Mouse (Mus musculus): ENCODE measurements around the gene Ikzf4. TPM values are rescaled to one million over a fixed set of nuclear protein-coding genes. Genes with fewer than 3 reads are reported as not detected.
"Not testable (repeated sequence)": the region's sequence is repeated elsewhere in the genome, so short reads cannot be mapped to it uniquely, and the experiment has no call there.

The Ikzf4 gene
- polyA plus RNA-seq, 1 experiment from 2014 or later = 8.3 TPM

DNA sequence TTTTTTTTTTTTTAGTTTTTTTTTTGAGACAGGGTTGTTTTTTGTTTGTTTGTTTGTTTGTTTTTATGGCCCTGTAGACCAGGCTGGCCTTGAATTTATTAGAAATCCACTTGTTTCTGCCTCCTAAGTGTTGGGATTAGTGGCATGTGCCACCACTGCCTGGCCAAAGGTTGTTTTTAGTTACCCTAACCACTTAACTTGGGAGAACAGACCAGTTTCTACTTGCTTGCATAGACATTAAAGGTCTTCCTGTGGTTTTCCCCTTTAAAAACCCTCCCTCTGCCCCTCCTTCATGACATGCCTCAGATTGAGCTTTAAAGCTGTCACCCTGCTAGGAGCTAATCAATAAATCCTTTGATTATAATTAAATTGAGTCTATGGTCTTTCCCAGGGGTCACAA lies 25.6 kb downstream of the Ikzf4 start:
- Histone ChIP-seq H3K27ac (no peak overlapping the region), H3K4me2 (replicated peaks) (no peak overlapping the region), H3K9ac (no peak overlapping the region), H3K27me3 (replicated peaks) (no peaks in the 10 kb centered on the region), H3K36me3 (peaks cover 25% of the 10 kb centered on the region), H3K4me1 (peaks cover 5% of the 10 kb centered on the region), H3K9me3 (no peaks in the 10 kb centered on the region), H3K4me3 (no peak overlapping the region)
- no peak for ATAC-seq (ENCODE audit: low FRiP score, low read depth)

DNA sequence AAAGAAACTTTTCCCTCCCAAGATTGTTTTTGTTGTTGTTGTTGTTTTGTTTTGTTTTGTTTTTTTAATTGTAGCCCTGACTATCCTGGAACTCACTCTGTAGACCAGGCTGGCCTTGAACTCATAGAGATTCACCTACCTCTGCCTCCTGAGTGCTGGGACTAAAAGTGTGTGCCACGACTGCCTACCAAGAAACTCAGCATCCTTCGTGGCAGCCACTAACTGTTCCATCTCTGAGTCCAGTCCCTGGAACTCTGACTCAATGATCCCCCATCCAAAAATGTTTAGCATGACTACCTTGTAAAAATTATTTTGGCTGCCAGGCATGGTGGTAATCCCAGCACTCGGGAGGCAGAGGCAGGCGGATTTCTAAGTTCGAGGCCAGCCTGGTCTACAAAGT lies 26.6 kb downstream of the Ikzf4 start:
- ATAC-seq (ENCODE audit: low FRiP score, low read depth); H3K9me3 ChIP-seq; H3K27ac ChIP-seq; H3K27me3 ChIP-seq (replicated peaks); H3K4me2 ChIP-seq (replicated peaks); H3K4me3 ChIP-seq; H3K9ac ChIP-seq; H3K4me1 ChIP-seq: not testable (repeated sequence)
- WGBS = 89% methylated on average over 5 of the region's 5 CpGs
- H3K36me3 ChIP-seq = peaks cover 14% of the 10 kb centered on the region

DNA sequence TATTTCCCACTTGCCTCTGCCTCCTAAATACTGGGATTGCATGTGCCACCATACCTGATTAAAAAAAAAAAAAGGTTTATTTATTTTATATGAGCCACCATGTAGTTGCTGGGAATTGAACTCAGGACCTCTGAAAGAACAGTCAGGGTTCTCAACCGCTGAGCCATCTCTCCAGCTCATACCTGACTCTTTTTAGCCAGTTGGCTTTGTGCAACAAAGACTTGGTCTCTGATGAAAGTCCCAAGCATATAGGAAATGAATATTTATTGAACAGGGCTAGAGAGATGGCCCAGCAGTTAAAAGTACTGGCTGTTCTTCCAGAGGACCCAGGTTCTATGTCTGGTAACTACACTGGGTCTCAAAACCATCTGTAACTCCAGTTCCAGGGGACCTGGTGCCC lies 27.2 kb downstream of the Ikzf4 start:
- no peaks in the 10 kb centered on the region for H3K4me1 ChIP-seq
- no peak overlapping the region for H3K9ac ChIP-seq
- H3K4me3 ChIP-seq = no peak overlapping the region
- peaks cover 9% of the 10 kb centered on the region for H3K36me3 ChIP-seq
- no peaks in the 10 kb centered on the region for H3K27me3 ChIP-seq (replicated peaks)
- H3K4me2 ChIP-seq (replicated peaks) = no peak overlapping the region
- ATAC-seq (ENCODE audit: low FRiP score, low read depth) = no peak
- WGBS = 87% methylated on average over 1 of the region's 1 CpGs
- H3K9me3 ChIP-seq = no peaks in the 10 kb centered on the region
- no peak overlapping the region for H3K27ac ChIP-seq

DNA sequence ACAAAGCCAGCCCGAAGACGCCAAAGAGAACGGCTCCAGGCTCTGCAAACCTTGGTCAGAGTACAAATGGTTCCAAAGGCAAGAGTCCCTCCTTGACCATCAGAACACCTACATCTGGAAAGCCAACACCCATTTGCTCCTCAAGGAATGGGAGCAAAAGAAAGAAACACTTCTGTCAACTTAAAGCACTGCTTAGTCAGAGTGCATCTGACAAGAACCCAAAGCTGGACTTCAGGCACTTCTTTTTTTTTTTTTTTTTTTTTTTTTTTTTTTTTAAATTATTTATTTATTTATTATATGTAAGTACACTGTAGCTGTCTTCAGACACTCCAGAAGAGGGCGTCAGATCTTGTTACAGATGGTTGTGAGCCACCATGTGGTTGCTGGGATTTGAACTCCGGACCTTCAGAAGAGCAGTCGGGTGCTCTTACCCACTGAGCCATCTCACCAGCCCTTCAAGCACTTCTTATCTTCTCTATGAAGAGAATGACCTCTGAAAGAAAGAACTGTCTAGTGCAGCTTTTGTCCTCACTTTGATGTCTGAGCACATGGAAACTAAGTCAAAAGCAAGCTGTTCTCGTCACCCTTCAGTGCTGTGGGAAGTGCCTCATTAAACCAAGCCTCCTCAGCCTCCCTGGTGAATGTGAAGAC lies 29.9 kb downstream of the Ikzf4 start:
- H3K27ac ChIP-seq; H3K4me2 ChIP-seq (replicated peaks); ATAC-seq (ENCODE audit: low FRiP score, low read depth); H3K4me3 ChIP-seq; H3K36me3 ChIP-seq; H3K4me1 ChIP-seq; H3K27me3 ChIP-seq (replicated peaks); H3K9me3 ChIP-seq; H3K9ac ChIP-seq: not testable (repeated sequence)
- 86% methylated on average over 6 of the region's 7 CpGs for WGBS

DNA sequence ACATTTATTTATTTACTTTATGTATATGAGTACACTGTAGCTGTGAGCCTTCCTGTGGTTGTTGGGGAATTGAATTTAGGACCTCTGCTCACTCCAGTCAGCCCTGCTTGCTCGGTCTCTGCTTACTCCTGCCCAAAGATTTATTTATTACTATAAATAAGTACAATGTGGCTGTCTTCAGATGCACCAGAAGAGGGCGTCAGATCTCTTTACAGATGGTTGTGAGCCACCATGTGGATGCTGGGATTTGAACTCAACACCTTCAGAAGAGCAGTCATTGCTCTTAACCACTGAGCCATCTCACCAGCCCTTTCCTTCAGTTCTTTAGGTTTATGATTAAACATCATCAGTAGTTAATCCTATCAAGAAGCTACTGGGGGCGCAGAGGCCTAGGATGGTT lies 30.9 kb downstream of the Ikzf4 start:
- no peaks in the 10 kb centered on the region for H3K27me3 ChIP-seq (replicated peaks)
- no peak overlapping the region for H3K9ac ChIP-seq
- 58% methylated on average over 3 of the region's 3 CpGs for WGBS
- no peak overlapping the region for H3K27ac ChIP-seq
- no peak for ATAC-seq (ENCODE audit: low FRiP score, low read depth)
- H3K4me1 ChIP-seq = no peaks in the 10 kb centered on the region
- no peak overlapping the region for H3K4me3 ChIP-seq
- H3K9me3 ChIP-seq = no peaks in the 10 kb centered on the region
- no peaks in the 10 kb centered on the region for H3K36me3 ChIP-seq
- H3K4me2 ChIP-seq (replicated peaks) = no peak overlapping the region

DNA sequence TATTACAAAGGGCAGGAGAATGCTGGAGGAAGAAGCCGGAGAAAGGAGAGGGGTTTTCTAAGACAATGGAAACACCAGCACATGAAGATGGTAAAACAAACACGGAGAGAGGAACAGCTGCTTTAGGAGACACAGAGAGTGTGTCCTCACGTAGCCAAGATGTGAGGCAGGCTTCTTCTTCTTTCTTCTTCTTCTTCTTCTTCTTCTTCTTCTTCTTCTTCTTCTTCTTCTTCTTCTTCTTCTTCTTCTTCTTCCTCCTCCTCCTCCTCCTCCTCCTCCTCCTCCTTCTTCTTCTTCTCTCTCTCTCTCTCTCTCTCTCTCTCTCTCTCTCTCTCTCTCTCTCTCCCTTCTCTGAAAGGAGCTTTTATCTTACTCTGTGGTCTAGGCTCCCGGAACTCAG lies 32.0 kb downstream of the Ikzf4 start:
- WGBS = 68% methylated on average over 4 of the region's 4 CpGs
- H3K4me3 ChIP-seq; H3K9ac ChIP-seq; H3K27ac ChIP-seq; H3K4me1 ChIP-seq; ATAC-seq (ENCODE audit: low FRiP score, low read depth); H3K9me3 ChIP-seq; H3K36me3 ChIP-seq; H3K27me3 ChIP-seq (replicated peaks); H3K4me2 ChIP-seq (replicated peaks): not testable (repeated sequence)

DNA sequence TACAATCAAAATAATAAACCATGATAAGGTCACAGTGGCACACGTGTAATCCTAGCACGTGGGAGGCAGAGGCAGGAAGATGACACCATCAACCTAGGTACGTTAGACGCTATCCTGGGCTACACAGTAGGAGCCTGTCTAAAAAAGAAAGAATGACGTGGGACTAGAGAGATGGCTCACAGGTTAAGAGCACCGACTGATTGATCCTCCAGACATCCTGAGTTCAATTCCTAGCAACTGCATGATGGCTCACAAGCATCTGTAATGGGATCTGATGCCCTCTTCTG lies 32.7 kb downstream of the Ikzf4 start:
- ATAC-seq (ENCODE audit: low FRiP score, low read depth) = no peak
- H3K36me3 ChIP-seq = no peaks in the 10 kb centered on the region
- no peaks in the 10 kb centered on the region for H3K4me1 ChIP-seq
- no peak overlapping the region for H3K4me3 ChIP-seq
- H3K27me3 ChIP-seq (replicated peaks) = no peaks in the 10 kb centered on the region
- H3K9me3 ChIP-seq = no peaks in the 10 kb centered on the region
- 0 out of 2 replicates have a peak overlapping the region, but pooled peaks have one; percentile 20 for H3K4me2 ChIP-seq (replicated peaks)
- WGBS = 41% methylated on average over 6 of the region's 6 CpGs
- H3K9ac ChIP-seq = no peak overlapping the region
- H3K27ac ChIP-seq = no peak overlapping the region

DNA sequence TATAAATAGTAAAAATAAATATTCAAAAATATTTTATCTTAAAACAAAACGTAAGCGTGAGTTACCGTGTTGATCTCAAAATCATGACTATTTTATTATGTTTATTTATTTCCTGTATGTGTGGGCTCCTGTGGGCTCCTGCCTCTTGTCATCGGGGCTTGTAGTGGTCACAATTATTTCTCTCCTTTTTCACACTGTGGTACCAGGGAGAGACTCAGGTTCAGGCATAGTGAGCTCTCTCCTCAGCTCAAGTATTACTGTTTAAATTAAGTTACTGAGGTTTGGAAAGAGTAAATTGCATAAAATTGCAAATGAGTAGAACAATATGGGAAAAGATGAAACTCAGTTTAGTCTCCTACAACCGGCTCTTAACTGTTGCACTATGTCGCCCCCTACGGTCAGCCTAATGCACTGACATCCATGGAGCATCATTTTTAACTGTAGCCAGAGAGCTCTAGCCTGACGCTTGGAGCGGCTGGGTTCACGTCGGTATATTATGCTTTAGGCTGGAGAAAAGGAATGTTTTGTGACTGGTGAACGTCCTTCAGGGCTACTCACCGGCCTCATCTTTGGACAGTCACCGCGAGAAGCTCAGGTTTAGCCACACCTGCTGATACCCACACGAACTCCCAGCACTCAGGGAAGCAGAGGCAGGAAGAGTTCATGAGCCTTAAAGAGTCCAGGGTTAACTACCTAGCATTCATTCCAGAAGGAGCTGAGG lies 33.2 kb downstream of the Ikzf4 start:
- Histone ChIP-seq H3K27me3 (replicated peaks) (no peaks in the 10 kb centered on the region), H3K4me1 (no peaks in the 10 kb centered on the region), H3K27ac (no peak overlapping the region), H3K9me3 (no peaks in the 10 kb centered on the region), H3K36me3 (no peaks in the 10 kb centered on the region), H3K9ac (no peak overlapping the region), H3K4me3 (no peak overlapping the region), H3K4me2 (replicated peaks) (0 out of 2 replicates have a peak overlapping the region, but pooled peaks have one; percentile 20)
- WGBS = 18% methylated on average over 16 of the region's 16 CpGs
- no peak; the same call in 1 of the 2 replicates for ATAC-seq (ENCODE audit: low FRiP score, low read depth)

DNA sequence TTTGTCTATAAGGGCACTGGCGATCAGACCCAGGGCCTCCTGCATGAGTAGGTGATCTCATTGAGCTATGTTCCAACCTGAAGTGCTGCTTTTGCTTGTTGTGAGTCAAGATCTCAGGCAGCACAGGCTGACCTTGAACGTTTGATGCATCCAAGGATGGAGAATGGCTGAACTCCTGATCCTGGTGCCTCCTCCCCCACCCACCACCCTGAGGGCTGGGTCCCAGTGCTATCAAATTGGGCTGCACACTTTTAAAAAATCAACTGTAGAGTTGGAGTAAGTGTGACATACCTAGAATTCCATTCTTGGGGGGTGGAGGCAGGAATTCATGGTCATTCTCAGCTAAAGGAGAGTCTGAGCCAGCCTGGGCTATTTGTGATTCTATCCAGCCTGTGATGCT lies 39.3 kb downstream of the Ikzf4 start:
- no peak overlapping the region for H3K27ac ChIP-seq
- WGBS = 49% methylated on average over 2 of the region's 2 CpGs
- no peak overlapping the region for H3K4me3 ChIP-seq
- no peaks in the 10 kb centered on the region for H3K4me1 ChIP-seq
- H3K9ac ChIP-seq = no peak overlapping the region
- no peaks in the 10 kb centered on the region for H3K36me3 ChIP-seq
- H3K27me3 ChIP-seq (replicated peaks) = no peaks in the 10 kb centered on the region
- ATAC-seq (ENCODE audit: low FRiP score, low read depth) = no peak
- no peak overlapping the region for H3K4me2 ChIP-seq (replicated peaks)
- no peaks in the 10 kb centered on the region for H3K9me3 ChIP-seq

DNA sequence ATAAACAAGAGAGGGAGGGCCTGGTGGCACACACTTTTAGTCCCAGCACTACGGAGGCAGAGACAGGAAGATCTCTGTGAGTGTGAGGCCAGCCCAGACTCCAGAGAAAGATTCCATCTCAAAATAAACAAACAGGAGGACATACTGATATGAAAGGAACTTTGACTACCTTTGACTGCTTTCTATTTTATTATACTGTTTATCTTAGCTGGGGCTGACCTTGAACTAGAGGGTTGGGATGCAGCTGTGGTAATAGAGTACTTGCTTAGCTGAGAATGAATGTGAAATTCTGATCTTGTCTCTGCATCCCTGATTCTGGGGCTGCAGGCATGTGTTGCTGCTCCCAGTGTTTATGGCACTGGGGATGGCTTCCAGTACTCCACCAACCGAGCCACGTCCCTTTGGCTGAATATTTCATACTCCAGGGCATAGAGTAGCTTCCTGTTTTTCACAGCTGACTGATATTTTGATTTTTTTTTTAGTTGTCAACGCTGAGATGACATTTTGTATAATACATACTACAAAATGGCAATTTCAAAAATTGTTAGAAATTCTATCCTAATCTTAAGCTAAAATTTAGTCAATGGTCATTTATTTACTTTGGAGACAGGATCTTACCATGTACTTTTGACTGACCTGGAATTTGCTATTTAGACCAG lies 43.2 kb downstream of the Ikzf4 start:
- H3K4me1 ChIP-seq = no peaks in the 10 kb centered on the region
- ATAC-seq (ENCODE audit: low FRiP score, low read depth) = no peak

DNA sequence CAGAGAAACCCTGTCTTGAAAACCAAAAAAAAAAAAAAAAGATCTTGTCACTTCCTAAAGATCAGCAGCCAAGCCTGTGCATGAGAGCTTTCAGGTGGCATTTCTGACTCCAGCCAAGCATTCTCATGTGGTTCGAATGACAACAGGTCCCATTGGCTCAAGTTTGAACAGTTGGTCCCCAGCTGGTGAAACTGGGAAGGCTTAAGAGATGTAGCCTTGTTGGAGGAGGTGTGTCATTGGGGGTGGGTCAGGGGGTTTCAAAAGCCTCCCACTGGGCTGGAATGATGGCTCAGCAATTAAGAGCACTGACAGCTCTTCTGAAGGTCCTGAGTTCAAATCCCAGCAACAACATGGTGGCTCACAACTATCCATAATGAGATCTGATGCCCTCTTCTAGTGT lies 44.3 kb downstream of the Ikzf4 start:
- no peak overlapping the region for H3K4me2 ChIP-seq (replicated peaks)
- no peak for ATAC-seq (ENCODE audit: low FRiP score, low read depth)
- H3K27ac ChIP-seq = no peak overlapping the region
- no peaks in the 10 kb centered on the region for H3K9me3 ChIP-seq
- WGBS = 95% methylated on average over 1 of the region's 1 CpGs
- no peak overlapping the region for H3K4me3 ChIP-seq
- no peaks in the 10 kb centered on the region for H3K36me3 ChIP-seq
- H3K4me1 ChIP-seq = no peaks in the 10 kb centered on the region
- H3K27me3 ChIP-seq (replicated peaks) = no peaks in the 10 kb centered on the region
- H3K9ac ChIP-seq = no peak overlapping the region

More for the DNA sequence above, 43.2 kb downstream of the Ikzf4 start:
- Histone ChIP-seq H3K9me3 (no peaks in the 10 kb centered on the region), H3K4me2 (replicated peaks) (no peak overlapping the region), H3K27me3 (replicated peaks) (no peaks in the 10 kb centered on the region), H3K4me3 (no peak overlapping the region), H3K36me3 (no peaks in the 10 kb centered on the region), H3K27ac (no peak overlapping the region), H3K9ac (no peak overlapping the region)
- 89% methylated on average over 4 of the region's 4 CpGs for WGBS

DNA sequence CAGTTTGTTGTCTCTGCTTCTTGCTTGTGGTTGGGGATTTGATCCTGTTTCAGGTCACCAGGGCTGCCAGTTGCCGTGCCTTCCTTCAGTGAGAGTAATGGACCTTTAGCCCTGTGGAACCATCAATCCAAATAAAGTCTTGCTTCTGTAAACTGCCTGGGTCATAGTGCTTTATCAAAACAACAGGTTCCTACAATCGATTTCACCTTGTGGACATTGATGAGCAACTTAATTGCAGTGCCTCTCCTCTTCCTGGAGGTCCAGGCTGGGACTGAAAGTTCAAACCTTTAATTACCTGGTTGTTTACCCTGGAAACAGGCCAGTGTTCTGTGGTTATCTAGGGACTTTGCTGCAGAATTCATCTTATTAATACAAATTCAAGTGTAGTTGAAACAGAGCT lies 47.3 kb downstream of the Ikzf4 start:
- Histone ChIP-seq H3K4me1 (no peaks in the 10 kb centered on the region), H3K9ac (no peak overlapping the region), H3K27ac (no peak overlapping the region), H3K27me3 (replicated peaks) (no peaks in the 10 kb centered on the region), H3K36me3 (no peaks in the 10 kb centered on the region), H3K4me3 (no peak overlapping the region), H3K4me2 (replicated peaks) (no peak overlapping the region), H3K9me3 (no peaks in the 10 kb centered on the region)
- 76% methylated on average over 2 of the region's 2 CpGs for WGBS
- ATAC-seq (ENCODE audit: low FRiP score, low read depth) = no peak

DNA sequence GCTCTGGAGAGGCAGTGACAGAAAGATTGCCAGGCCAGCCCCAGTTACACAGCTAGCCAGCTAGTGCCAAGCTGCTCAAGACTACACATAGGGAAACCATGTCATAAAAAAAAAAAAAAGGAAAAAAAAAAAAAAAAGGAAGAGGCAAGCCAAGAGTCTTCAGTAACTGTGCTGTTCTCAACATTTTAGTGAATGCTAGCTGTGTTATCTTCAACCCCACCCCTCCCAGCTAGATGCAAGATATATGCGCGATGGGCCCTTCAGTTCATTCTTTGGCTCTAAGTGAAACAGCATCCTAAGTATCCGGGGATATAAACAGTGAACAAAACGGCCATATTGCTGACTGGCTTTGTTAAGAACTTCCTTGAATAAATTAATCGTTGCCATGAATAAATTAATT lies 53.0 kb downstream of the Ikzf4 start:
- H3K9me3 ChIP-seq = no peaks in the 10 kb centered on the region
- H3K27me3 ChIP-seq (replicated peaks) = peaks cover 21% of the 10 kb centered on the region
- no peaks in the 10 kb centered on the region for H3K36me3 ChIP-seq
- peaks cover 8% of the 10 kb centered on the region; the same call in 1 of the 2 replicates for H3K4me1 ChIP-seq
- no peak overlapping the region for H3K27ac ChIP-seq
- no peak overlapping the region for H3K9ac ChIP-seq
- ATAC-seq (ENCODE audit: low FRiP score, low read depth) = no peak
- WGBS = 74% methylated on average over 5 of the region's 5 CpGs
- no peak overlapping the region for H3K4me2 ChIP-seq (replicated peaks)
- H3K4me3 ChIP-seq = no peak overlapping the region
